Comparison of ENCODE assay signal across 25 mouse cellular contexts in genomic region chr19:37386126-37386525, GRCm38 (mm10). TPM values are rescaled to one million over a fixed set of nuclear protein-coding genes. Genes with fewer than 3 reads are reported as not detected.
DNase-seq lines count a peak whose midpoint lies in the region; ATAC-seq and TF ChIP-seq lines count a peak whose summit lies in the region.
"Had no signal": no experiment of that assay in that cellular context is flagged by ENCODE, and none has a peak within 500 bp of the region (broad histone marks: within the 10 kb centered on the region; RNA-seq: fewer than 3 reads in every experiment).

No protein-coding gene starts in this region.

- no peak overlapping the region for H3K27ac ChIP-seq in kidney, postnatal 0 days
- H3K27ac ChIP-seq in kidney, embryonic 15.5 days, result no peak overlapping the region
- H3K27ac ChIP-seq: embryonic facial prominence, embryonic 10.5 days; embryonic facial prominence, embryonic 13.5 days; forebrain, embryonic 12.5 days; forebrain, embryonic 15.5 days; heart, adult 2 months; hindbrain, embryonic 12.5 days; hindbrain, embryonic 15.5 days had no signal

- DNase-seq in kidney, postnatal 0 days (ENCODE audit: low spot score), result no peak
- peak; percentile 70 for DNase-seq in ES-CJ7 (ENCODE audit: low read depth, low spot score)
- peak; percentile 78 for DNase-seq in R1 (ENCODE audit: low read depth, low spot score)
- DNase-seq in heart, adult 8-10 months (ENCODE audit: low spot score), result no peak
- DNase-seq: adrenal gland, adult 2 months; adrenal gland, postnatal 14 days; B cell, adult 2 months; cerebellum, adult 11 months; cerebellum, adult 2 months; cerebellum, adult 9-11 months; cerebellum, postnatal 25 days; gastrocnemius, postnatal 25 days; heart, adult 2 months had no signal

- ATAC-seq in kidney, postnatal 0 days (replicated peaks; ENCODE audit: low FRiP score, low read depth), result no peak
- ATAC-seq in kidney, embryonic 15.5 days (replicated peaks; ENCODE audit: low FRiP score), result no peak
- ATAC-seq in granulocyte monocyte progenitor cell, adult 5-6 weeks (replicated peaks; ENCODE audit: poor library complexity, severe bottlenecking), result no peak
- ATAC-seq: forebrain, embryonic 15.5 days had no signal

- TF ChIP-seq CTCF in kidney, postnatal 0 days (IDR thresholded peaks at IDR 0.05; ENCODE audit: low read depth), result peak; percentile 22; the same call in 1 of the 2 replicates

- whole genome bisulfite sequencing in kidney, postnatal 0 days, result 75% methylated on average over 3 of the region's 3 CpGs
- WGBS in kidney, embryonic 15.5 days, result 70% methylated on average over 3 of the region's 3 CpGs

- H3K27me3 ChIP-seq in kidney, postnatal 0 days (ENCODE audit: insufficient read depth, low read length), result no peaks in the 10 kb centered on the region
- no peaks in the 10 kb centered on the region for H3K27me3 ChIP-seq in kidney, embryonic 15.5 days
- H3K27me3 ChIP-seq: CH12.LX; embryonic facial prominence, embryonic 13.5 days; forebrain, embryonic 12.5 days; forebrain, embryonic 15.5 days; hindbrain, embryonic 12.5 days; hindbrain, embryonic 15.5 days had no signal

- H3K4me3 ChIP-seq in kidney, postnatal 0 days (replicated peaks; ENCODE audit: low read depth, low read length), result no peak overlapping the region
- no peak overlapping the region for H3K4me3 ChIP-seq in kidney, embryonic 15.5 days (replicated peaks)
- H3K4me3 ChIP-seq: embryonic facial prominence, embryonic 10.5 days; embryonic facial prominence, embryonic 13.5 days; erythroblast, embryonic 14.5 days; forebrain, embryonic 12.5 days; forebrain, embryonic 15.5 days; heart, adult 2 months; hindbrain, embryonic 12.5 days; hindbrain, embryonic 15.5 days had no signal

- no peak overlapping the region for H3K4me2 ChIP-seq in kidney, postnatal 0 days (ENCODE audit: low read length)
- no peak overlapping the region for H3K4me2 ChIP-seq in kidney, embryonic 15.5 days
- H3K4me2 ChIP-seq: embryonic facial prominence, embryonic 13.5 days; forebrain, embryonic 12.5 days; forebrain, embryonic 15.5 days; heart, embryonic 11.5 days; hindbrain, embryonic 12.5 days; hindbrain, embryonic 15.5 days had no signal

- H3K9ac ChIP-seq in kidney, postnatal 0 days (ENCODE audit: low read depth, low read length), result no peak overlapping the region
- no peak overlapping the region for H3K9ac ChIP-seq in kidney, embryonic 15.5 days
- H3K9ac ChIP-seq: embryonic facial prominence, embryonic 13.5 days; forebrain, embryonic 12.5 days; forebrain, embryonic 15.5 days; hindbrain, embryonic 12.5 days; hindbrain, embryonic 15.5 days had no signal

- H3K4me1 ChIP-seq in kidney, postnatal 0 days (replicated peaks; ENCODE audit: insufficient read depth, low read length), result no peaks in the 10 kb centered on the region
- no peaks in the 10 kb centered on the region; the same call in 1 of the 2 replicates for H3K4me1 ChIP-seq in kidney, embryonic 15.5 days
- H3K4me1 ChIP-seq: embryonic facial prominence, embryonic 10.5 days; embryonic facial prominence, embryonic 13.5 days; forebrain, embryonic 12.5 days; forebrain, embryonic 15.5 days; hindbrain, embryonic 12.5 days; hindbrain, embryonic 15.5 days had no signal

- no peaks in the 10 kb centered on the region for H3K9me3 ChIP-seq in kidney, postnatal 0 days (replicated peaks; ENCODE audit: low read length)
- no peaks in the 10 kb centered on the region for H3K9me3 ChIP-seq in kidney, embryonic 15.5 days (replicated peaks)
- H3K9me3 ChIP-seq: embryonic facial prominence, embryonic 10.5 days; embryonic facial prominence, embryonic 13.5 days; forebrain, embryonic 12.5 days; forebrain, embryonic 15.5 days; hindbrain, embryonic 12.5 days; hindbrain, embryonic 15.5 days had no signal

- peaks cover 12% of the 10 kb centered on the region for H3K36me3 ChIP-seq in kidney, postnatal 0 days (ENCODE audit: insufficient read depth, low read length)
- peaks cover 69% of the 10 kb centered on the region for H3K36me3 ChIP-seq in kidney, embryonic 15.5 days

RNA-seq across cellular contexts. Expression of gene Kif11, which starts 9.9 kb away (rescaled TPM):
- 18.5 and 22.4 TPM in 2 replicates for polyA plus RNA-seq in kidney, postnatal 0 days (2015; fragmentation: Nextera tagmentation; extraction: Ambion mirVana)
- 60.8 and 60.9 TPM in 2 replicates for polyA plus RNA-seq in kidney, embryonic 15.5 days (2015; fragmentation: Nextera tagmentation; extraction: Ambion mirVana)
- total RNA-seq in heart, adult 8-10 months (2022), result under 1 TPM; 0.19 to 0.80 (median 0.44) TPM
- total RNA-seq in granulocyte monocyte progenitor cell, adult 5-6 weeks (2014; fragmentation: Nextera tagmentation), result 35.6 and 53.8 TPM in 2 replicates
- 155 and 184 TPM in 2 replicates for total RNA-seq in granulocyte monocyte progenitor cell, adult 5-6 weeks (2017)

RNA-seq across cellular contexts. Expression of gene Ide, which starts 48.5 kb away (rescaled TPM):
- polyA plus RNA-seq in kidney, postnatal 0 days (2015; fragmentation: Nextera tagmentation; extraction: Ambion mirVana), result 37.3 and 42.3 TPM in 2 replicates
- polyA plus RNA-seq in kidney, embryonic 15.5 days (2015; fragmentation: Nextera tagmentation; extraction: Ambion mirVana), result 53.3 and 56.6 TPM in 2 replicates
- total RNA-seq in heart, adult 8-10 months (2022), result 100 to 1,000 TPM in 1 of 4 experiments, 10 to 100 TPM in 3; 54.5 to 105 (median 65.6) TPM
- total RNA-seq in granulocyte monocyte progenitor cell, adult 5-6 weeks (2014; fragmentation: Nextera tagmentation), result 108 and 131 TPM in 2 replicates
- total RNA-seq in granulocyte monocyte progenitor cell, adult 5-6 weeks (2017), result 95.3 and 125 TPM in 2 replicates

RNA-seq across cellular contexts. Expression of gene Hhex, which starts 48.5 kb away (rescaled TPM):
- polyA plus RNA-seq in kidney, postnatal 0 days (2015; fragmentation: Nextera tagmentation; extraction: Ambion mirVana), result 7.6 and 10.1 TPM in 2 replicates
- 17.4 and 19.9 TPM in 2 replicates for polyA plus RNA-seq in kidney, embryonic 15.5 days (2015; fragmentation: Nextera tagmentation; extraction: Ambion mirVana)
- 1 to 10 TPM; 3.0 to 4.1 (median 3.5) TPM for total RNA-seq in heart, adult 8-10 months (2022)
- total RNA-seq in granulocyte monocyte progenitor cell, adult 5-6 weeks (2014; fragmentation: Nextera tagmentation), result 73.9 and 90.8 TPM in 2 replicates
- 18.9 and 22.1 TPM in 2 replicates for total RNA-seq in granulocyte monocyte progenitor cell, adult 5-6 weeks (2017)
- total RNA-seq: MEL had no signal

Comparison
In these comparisons a context has a peak if more than half of its experiments do, and no peak if none do; other contexts are left out.
1. DNase-seq: peak in ES-CJ7 (single experiment) and R1 (single experiment); none in kidney, postnatal 0 days (single experiment) and heart, adult 8-10 months (single experiment).
2. RNA of gene Kif11, which starts 9.9 kb away (total RNA-seq): 35.6 to 184 TPM in granulocyte monocyte progenitor cell, adult 5-6 weeks; 0.19 to 0.80 TPM in heart, adult 8-10 months; every median in the first group is over 10 times any median in the second.